Mouse (Mus musculus) mouse trophoblast stem cell (cell line): ENCODE data around the gene Tcirg1.

ENCODE experiments used
- in situ Hi-C, 2 experiments: fragments of 300-500 bp; cut with MseI, MboI; formaldehyde crosslinking; loops; 2 replicates in 1 of 2; 3 replicates in 1 of 2; pipeline ENCODE4 v1.15.1; 2025

Gene Tcirg1

GRCm38 (mm10) chr19:3851502-3851962, 55.4 kb downstream of the Tcirg1 start, which contains the start of gene Chka:
TSS of gene Chka (plus strand) at chr19:3851773.
- in situ Hi-C loops: no loop called here

- in situ Hi-C loops: no loop called here
These were observed 56.0 kb downstream of the Tcirg1 start for GRCm38 (mm10) chr19:3850847-3851469.

GRCm38 (mm10) chr19:3850076-3850475, 56.9 kb downstream of the Tcirg1 start:
- in situ Hi-C loops: no loop called here

GRCm38 (mm10) chr19:3849251-3849650, 57.7 kb downstream of the Tcirg1 start:
- in situ Hi-C loops: no loop called here

- in situ Hi-C loops: no loop called here
These were observed 58.6 kb downstream of the Tcirg1 start for GRCm38 (mm10) chr19:3848207-3848808.

- in situ Hi-C loops: no loop called here
These were observed 59.2 kb downstream of the Tcirg1 start for GRCm38 (mm10) chr19:3847711-3848110.

- in situ Hi-C loops: no loop called here
These were observed 60.0 kb downstream of the Tcirg1 start for GRCm38 (mm10) chr19:3846676-3847604.
